Mouse (Mus musculus) testis, postnatal 14 days (tissue): ENCODE results near the gene Asic2.

Experiments
- DNase-seq: peaks from one replicate; pipeline ENCODE4 v3.0.0; 2021; ENCODE audit warnings: low spot score

The Asic2 gene

GRCm38 (mm10) chr11:81954398-81954797, 13.9 kb downstream of the Asic2 start:
- no peak for DNase-seq

- DNase-seq = no peak
Measured at GRCm38 (mm10) chr11:81948021-81948420, 20.2 kb downstream of the Asic2 start.

- no peak for DNase-seq
Measured at GRCm38 (mm10) chr11:81942167-81942566, 26.1 kb downstream of the Asic2 start.

- no peak for DNase-seq
Measured at GRCm38 (mm10) chr11:81940988-81941387, 27.3 kb downstream of the Asic2 start.

GRCm38 (mm10) chr11:81937516-81937915, 30.7 kb downstream of the Asic2 start:
- DNase-seq = no peak

- DNase-seq = no peak
Measured at GRCm38 (mm10) chr11:81926393-81926792, 41.9 kb downstream of the Asic2 start.

GRCm38 (mm10) chr11:81923626-81924025, 44.6 kb downstream of the Asic2 start:
- no peak for DNase-seq

- no peak for DNase-seq
Measured at GRCm38 (mm10) chr11:81923096-81923495, 45.2 kb downstream of the Asic2 start.

- no peak for DNase-seq
Measured at GRCm38 (mm10) chr11:81915501-81915900, 52.8 kb downstream of the Asic2 start.

GRCm38 (mm10) chr11:81913071-81913470, 55.2 kb downstream of the Asic2 start:
- no peak for DNase-seq

GRCm38 (mm10) chr11:81909397-81909894, 58.8 kb downstream of the Asic2 start:
- DNase-seq = no peak

- no peak for DNase-seq
Measured at GRCm38 (mm10) chr11:81908760-81909159, 59.5 kb downstream of the Asic2 start.

GRCm38 (mm10) chr11:81902318-81902717, 65.9 kb downstream of the Asic2 start:
- no peak for DNase-seq

GRCm38 (mm10) chr11:81897547-81898354, 70.5 kb downstream of the Asic2 start:
- no peak for DNase-seq

- no peak for DNase-seq
Measured at GRCm38 (mm10) chr11:81896511-81896910, 71.7 kb downstream of the Asic2 start.

- DNase-seq = no peak
Measured at GRCm38 (mm10) chr11:81871506-81872213, 96.6 kb downstream of the Asic2 start.

- DNase-seq = no peak
Measured at GRCm38 (mm10) chr11:81865661-81866382, 102.4 kb downstream of the Asic2 start.

GRCm38 (mm10) chr11:81860250-81860972, 107.8 kb downstream of the Asic2 start, which contains the start of gene 5530401A14Rik:
TSS of gene 5530401A14Rik (plus strand) at chr11:81860673.
- peak; percentile 11 for DNase-seq

- no peak for DNase-seq
Measured at GRCm38 (mm10) chr11:81847773-81848490, 120.3 kb downstream of the Asic2 start.

GRCm38 (mm10) chr11:81845686-81846036, 122.6 kb downstream of the Asic2 start:
- no peak for DNase-seq

GRCm38 (mm10) chr11:81845010-81845685, 123.1 kb downstream of the Asic2 start:
- DNase-seq = no peak
